Mouse (Mus musculus) c-Kit-positive CD71-negative TER-119-negative erythroid progenitor cells, embryonic 14.5 days (primary cell): ENCODE results near the gene Adamts9.

Experiments used
- DNase-seq: peaks from one replicate; pipeline ENCODE4 v3.0.0-alpha.2; 2013; ENCODE audit warnings: low read depth

The Adamts9 gene

GRCm38 (mm10) chr6:92924536-92924935, 18.8 kb downstream of the Adamts9 start:
- no peak for DNase-seq

GRCm38 (mm10) chr6:92921843-92922242, 21.4 kb downstream of the Adamts9 start:
- no peak for DNase-seq

GRCm38 (mm10) chr6:92920938-92921689, 22.2 kb downstream of the Adamts9 start:
- DNase-seq = no peak

- no peak for DNase-seq
Observed at GRCm38 (mm10) chr6:92910611-92911010, 32.7 kb downstream of the Adamts9 start.

- no peak for DNase-seq
Observed at GRCm38 (mm10) chr6:92909361-92909760, 33.9 kb downstream of the Adamts9 start.

- no peak for DNase-seq
Observed at GRCm38 (mm10) chr6:92905922-92906321, 37.4 kb downstream of the Adamts9 start.

- DNase-seq = no peak
Observed at GRCm38 (mm10) chr6:92904491-92904890, 38.8 kb downstream of the Adamts9 start.

- no peak for DNase-seq
Observed at GRCm38 (mm10) chr6:92904037-92904436, 39.3 kb downstream of the Adamts9 start.

GRCm38 (mm10) chr6:92891535-92891934, 51.8 kb downstream of the Adamts9 start:
- DNase-seq = no peak

- no peak for DNase-seq
Observed at GRCm38 (mm10) chr6:92883131-92883900, 60.0 kb downstream of the Adamts9 start.

GRCm38 (mm10) chr6:92882446-92882845, 60.8 kb downstream of the Adamts9 start:
- DNase-seq = no peak

- no peak for DNase-seq
Observed at GRCm38 (mm10) chr6:92879700-92880265, 63.5 kb downstream of the Adamts9 start.

- no peak for DNase-seq
Observed at GRCm38 (mm10) chr6:92878771-92879170, 64.5 kb downstream of the Adamts9 start.

GRCm38 (mm10) chr6:92877236-92877635, 66.1 kb downstream of the Adamts9 start:
- no peak for DNase-seq

- no peak for DNase-seq
Observed at GRCm38 (mm10) chr6:92876121-92876520, 67.2 kb downstream of the Adamts9 start.

GRCm38 (mm10) chr6:92875340-92875739, 68.0 kb downstream of the Adamts9 start:
- DNase-seq = no peak

GRCm38 (mm10) chr6:92874854-92875253, 68.4 kb downstream of the Adamts9 start:
- peak; percentile 10 for DNase-seq

- no peak for DNase-seq
Observed at GRCm38 (mm10) chr6:92872766-92873165, 70.5 kb downstream of the Adamts9 start.

GRCm38 (mm10) chr6:92871813-92872212, 71.5 kb downstream of the Adamts9 start:
- no peak for DNase-seq

GRCm38 (mm10) chr6:92869582-92870219, 73.6 kb downstream of the Adamts9 start:
- DNase-seq = no peak

GRCm38 (mm10) chr6:92869089-92869581, 74.2 kb downstream of the Adamts9 start, which contains the start of gene Gm15737:
Gm15737 (plus strand) TSS chr6:92869357.
- no peak for DNase-seq

GRCm38 (mm10) chr6:92862599-92862998, 80.7 kb downstream of the Adamts9 start:
- no peak for DNase-seq
